ENCODE assay signal across 8 mouse cellular contexts in genomic region chr5:138187661-138188306, GRCm38 (mm10). TPM values are rescaled to one million over a fixed set of nuclear protein-coding genes. Genes with fewer than 3 reads are reported as not detected.
DNase-seq lines count a peak whose midpoint lies in the region; ATAC-seq lines count a peak whose summit lies in the region.

No protein-coding gene starts in this region.

- peaks cover 14% of the 10 kb centered on the region; the same call in 1 of the 2 replicates for H3K4me1 ChIP-seq in intestine, embryonic 15.5 days (replicated peaks)

- H3K9me3 ChIP-seq in intestine, embryonic 15.5 days, result no peaks in the 10 kb centered on the region

- H3K36me3 ChIP-seq in intestine, embryonic 15.5 days, result 0 out of 2 replicates have a peak, but pooled peaks cover 7% of the 10 kb centered on the region

- intact Hi-C loops in left cerebral cortex, postnatal 36 days (cut with DNase I), result loop anchor here (2.0 kb wide), 1 partner anchor 15 kb away; the partner anchor contains the start of genes Ap4m1 and Mcm7

- peak overlapping the region; percentile 71 for H3K4me2 ChIP-seq in intestine, embryonic 15.5 days (replicated peaks)

- peak overlapping the region; percentile 74 for H3K27ac ChIP-seq in intestine, embryonic 15.5 days

- WGBS in intestine, embryonic 15.5 days, result under 1% methylated on average over 10 of the region's 10 CpGs

- H3K27me3 ChIP-seq in intestine, embryonic 15.5 days (replicated peaks), result no peaks in the 10 kb centered on the region

- peak; percentile 88 for ATAC-seq in intestine, embryonic 15.5 days

- DNase-seq in urinary bladder, postnatal 14 days (ENCODE audit: low spot score), result peak; percentile 67
- DNase-seq in urinary bladder, postnatal 10 days (ENCODE audit: low spot score), result no peak
- DNase-seq in embryo, embryonic 11 days, result peak; percentile 88
- DNase-seq in gastrocnemius, postnatal 25 days, result peak; percentile 72
- DNase-seq in left cerebral cortex, postnatal 36 days (ENCODE audit: low spot score in 2 of 2), result peak; percentile 67 to 70
- DNase-seq in mesoderm, embryonic 11.5 days (ENCODE audit: low read depth, low spot score), result peak; percentile 77
- peak; percentile 75 for DNase-seq in skeletal muscle tissue, adult 2 months (ENCODE audit: low read depth, low spot score)

- peak overlapping the region; percentile 72 for H3K9ac ChIP-seq in intestine, embryonic 15.5 days

- peak overlapping the region; percentile 73 for H3K4me3 ChIP-seq in intestine, embryonic 15.5 days (replicated peaks)

RNA-seq across cellular contexts. Expression of gene Cnpy4, which starts 0.5 kb away (rescaled TPM):
- 1 to 10 TPM; 3.5 to 5.8 TPM for total RNA-seq in gastrocnemius, postnatal 25 days (2021)
- 37.0 and 38.8 TPM in 2 replicates for polyA plus RNA-seq in intestine, embryonic 15.5 days (2015; fragmentation: Nextera tagmentation; extraction: Ambion mirVana)
- 10 to 100 TPM; 14.5 to 18.0 TPM for total RNA-seq in left cerebral cortex, postnatal 36 days (2021)

RNA-seq across cellular contexts. Expression of gene Taf6, which starts 0.5 kb away (rescaled TPM):
- 10 to 100 TPM; 27.0 to 29.6 TPM for total RNA-seq in gastrocnemius, postnatal 25 days (2021)
- polyA plus RNA-seq in intestine, embryonic 15.5 days (2015; fragmentation: Nextera tagmentation; extraction: Ambion mirVana), result 67.8 and 70.0 TPM in 2 replicates
- total RNA-seq in left cerebral cortex, postnatal 36 days (2021), result 10 to 100 TPM; 36.1 to 41.1 TPM

RNA-seq across cellular contexts. Expression of gene Mblac1, which starts 6.3 kb away (rescaled TPM):
- 1 to 10 TPM; 1.6 to 2.1 TPM for total RNA-seq in gastrocnemius, postnatal 25 days (2021)
- polyA plus RNA-seq in intestine, embryonic 15.5 days (2015; fragmentation: Nextera tagmentation; extraction: Ambion mirVana), result 7.5 TPM in 2 replicates
- total RNA-seq in left cerebral cortex, postnatal 36 days (2021), result 10 to 100 TPM in 1 of 2 experiments, 1 to 10 TPM in 1; 8.7 to 11.6 TPM

RNA-seq across cellular contexts. Expression of gene Mcm7, which starts 15.6 kb away (rescaled TPM):
- total RNA-seq in gastrocnemius, postnatal 25 days (2021), result 10 to 100 TPM in 1 of 2 experiments, 1 to 10 TPM in 1; 8.9 to 10.3 TPM
- polyA plus RNA-seq in intestine, embryonic 15.5 days (2015; fragmentation: Nextera tagmentation; extraction: Ambion mirVana), result 153 and 165 TPM in 2 replicates
- total RNA-seq in left cerebral cortex, postnatal 36 days (2021), result 10 to 100 TPM; 14.3 to 15.3 TPM

RNA-seq across cellular contexts. Expression of gene Ap4m1, which starts 16.0 kb away (rescaled TPM):
- 1 to 10 TPM; 5.8 to 7.8 TPM for total RNA-seq in gastrocnemius, postnatal 25 days (2021)
- polyA plus RNA-seq in intestine, embryonic 15.5 days (2015; fragmentation: Nextera tagmentation; extraction: Ambion mirVana), result 19.8 and 20.6 TPM in 2 replicates
- 10 to 100 TPM; 20.1 to 26.6 TPM for total RNA-seq in left cerebral cortex, postnatal 36 days (2021)
